Mouse (Mus musculus) sigmoid colon, adult 10 weeks (tissue): ENCODE measurements around the gene Olfr767. TPM values are rescaled to one million over a fixed set of nuclear protein-coding genes. Genes with fewer than 3 reads are reported as not detected.

Experiments
- polyA plus RNA-seq: library from polyadenylated mRNA; stranded (reverse); fragments of 350-450 nt; fragmentation: Illumina TruSeq; extraction: RNeasy Lipid Tissue Mini Kit (QIAGEN cat#74804); gene quantifications from one replicate; pipeline ENCODE4 v1.2.3, GENCODE M21; 2014; ENCODE audit warnings: low read depth, low replicate concordance

The Olfr767 gene
- not detected for polyA plus RNA-seq

GRCm38 (mm10) chr10:129082810-129083209 is at the start of gene Olfr767:
Gene Olfr767, minus strand, starts transcription at chr10:129082910.

GRCm38 (mm10) chr10:129117761-129118160 is 35.1 kb upstream of the Olfr767 start, which contains the start of gene Olfr769:
Gene Olfr769, minus strand, starts transcription at chr10:129117861.

GRCm38 (mm10) chr10:129099275-129099674 is 16.6 kb upstream of the Olfr767 start, which contains the start of gene Olfr768:
Gene Olfr768, minus strand, starts transcription at chr10:129099375.

GRCm38 (mm10) chr10:129068877-129069276 is 13.8 kb downstream of the Olfr767 start, which contains the start of gene Olfr766-ps1:
Gene Olfr766-ps1, minus strand, starts transcription at chr10:129068977.

GRCm38 (mm10) chr10:129049898-129050297 is 32.8 kb downstream of the Olfr767 start, which contains the start of gene Olfr765:
Gene Olfr765, minus strand, starts transcription at chr10:129049998.

GRCm38 (mm10) chr10:129039796-129040195 is 42.9 kb downstream of the Olfr767 start, which contains the start of gene Olfr764-ps1:
Gene Olfr764-ps1, minus strand, starts transcription at chr10:129039896.

Other genes with a start within 250 kb of the Olfr767 start
- gene Gdf11, start 191.2 kb downstream of the Olfr767 start, polyA plus RNA-seq = 2.7 TPM
- gene Cd63, start 181.9 kb downstream of the Olfr767 start, polyA plus RNA-seq = 777 TPM
- gene Rdh5, start 160.0 kb downstream of the Olfr767 start, polyA plus RNA-seq = 3.9 TPM
- not detected for gene Bloc1s1, start 158.9 kb downstream of the Olfr767 start, polyA plus RNA-seq
- gene Itga7, start 149.1 kb downstream of the Olfr767 start, polyA plus RNA-seq = 4.2 TPM
- gene Mettl7b, start 121.9 kb downstream of the Olfr767 start, polyA plus RNA-seq = 20.4 TPM
- gene Olfr9, start 93.5 kb downstream of the Olfr767 start, polyA plus RNA-seq = not detected
- gene Olfr763, start 72.1 kb downstream of the Olfr767 start, polyA plus RNA-seq = not detected
- gene Olfr764-ps1, start 43.0 kb downstream of the Olfr767 start, polyA plus RNA-seq = not detected
- not detected for gene Olfr765, start 32.9 kb downstream of the Olfr767 start, polyA plus RNA-seq
- not detected for gene Olfr766-ps1, start 13.9 kb downstream of the Olfr767 start, polyA plus RNA-seq
- gene Olfr768, start 16.5 kb upstream of the Olfr767 start, polyA plus RNA-seq = not detected
- not detected for gene Olfr769, start 35.0 kb upstream of the Olfr767 start, polyA plus RNA-seq
- gene Olfr770, start 56.1 kb upstream of the Olfr767 start, polyA plus RNA-seq = not detected
- gene Olfr771, start 81.8 kb upstream of the Olfr767 start, polyA plus RNA-seq = not detected
- not detected for gene Olfr772, start 95.0 kb upstream of the Olfr767 start, polyA plus RNA-seq
- not detected for gene Olfr773, start 104.5 kb upstream of the Olfr767 start, polyA plus RNA-seq
- not detected for gene Olfr774, start 153.3 kb upstream of the Olfr767 start, polyA plus RNA-seq
- not detected for gene Olfr775, start 165.5 kb upstream of the Olfr767 start, polyA plus RNA-seq
- not detected for gene Olfr776, start 176.2 kb upstream of the Olfr767 start, polyA plus RNA-seq
- not detected for gene Olfr777, start 188.6 kb upstream of the Olfr767 start, polyA plus RNA-seq
- gene Olfr780, start 235.2 kb upstream of the Olfr767 start, polyA plus RNA-seq = not detected
- gene Olfr781, start 245.9 kb upstream of the Olfr767 start, polyA plus RNA-seq = not detected